Mouse (Mus musculus) thymus, postnatal 0 days (tissue): ENCODE measurements around the gene Obp2a. TPM values are rescaled to one million over a fixed set of nuclear protein-coding genes. Genes with fewer than 3 reads are reported as not detected.
"Not testable (repeated sequence)": the region's sequence is repeated elsewhere in the genome, so short reads cannot be mapped to it uniquely, and the experiment has no call there.

Source experiments
- DNase-seq: peaks from one replicate; pipeline ENCODE4 v3.0.0-alpha.2; 2015; ENCODE audit warnings: low spot score
- polyA plus RNA-seq: library from polyadenylated mRNA; unstranded; fragments of >200 nt; fragmentation: Nextera tagmentation; extraction: Ambion mirVana; gene quantifications from 2 replicates; pipeline ENCODE4 v1.2.1, GENCODE M21; 2015

Gene Obp2a
- polyA plus RNA-seq, 1 experiment from 2014 or later = 1.5 TPM

GRCm38 (mm10) chr2:25709056-25709455, 9.2 kb downstream of the Obp2a start:
- DNase-seq = not testable (repeated sequence)

- not testable (repeated sequence) for DNase-seq
Measured at GRCm38 (mm10) chr2:25709791-25710190, 9.9 kb downstream of the Obp2a start.

- DNase-seq = not testable (repeated sequence)
Measured at GRCm38 (mm10) chr2:25711641-25712040, 11.8 kb downstream of the Obp2a start.

GRCm38 (mm10) chr2:25717222-25717621, 17.4 kb downstream of the Obp2a start:
- no peak for DNase-seq

- no peak for DNase-seq
Measured at GRCm38 (mm10) chr2:25733199-25733930, 33.5 kb downstream of the Obp2a start.

GRCm38 (mm10) chr2:25736709-25737108, 36.9 kb downstream of the Obp2a start, which contains the start of gene Obp2b:
Gene Obp2b, plus strand, starts transcription at chr2:25737009.
- not testable (repeated sequence) for DNase-seq

GRCm38 (mm10) chr2:25741671-25742070, 41.8 kb downstream of the Obp2a start:
- DNase-seq = no peak

Other genes with a start within 250 kb of the Obp2a start
- gene Clic3, start 243.2 kb upstream of the Obp2a start, polyA plus RNA-seq = 3.6 and 4.7 TPM in 2 replicates
- gene Paxx, start 238.9 kb upstream of the Obp2a start, polyA plus RNA-seq = 72.4 and 83.3 TPM in 2 replicates
- 6.3 TPM in 2 replicates for gene Ptgds, start 230.0 kb upstream of the Obp2a start, polyA plus RNA-seq
- not detected in 2 replicates for gene Lcn12, start 206.1 kb upstream of the Obp2a start, polyA plus RNA-seq
- gene Fbxw5, start 199.3 kb upstream of the Obp2a start, polyA plus RNA-seq = 44.3 and 47.2 TPM in 2 replicates
- gene C8g, start 198.3 kb upstream of the Obp2a start, polyA plus RNA-seq = 5.6 and 6.4 TPM in 2 replicates
- 58.1 and 59.1 TPM in 2 replicates for gene Traf2, start 153.1 kb upstream of the Obp2a start, polyA plus RNA-seq
- gene Edf1, start 142.2 kb upstream of the Obp2a start, polyA plus RNA-seq = 466 and 515 TPM in 2 replicates
- gene Mamdc4, start 125.2 kb upstream of the Obp2a start, polyA plus RNA-seq = 0.53 and 1.0 TPM in 2 replicates
- 184 and 191 TPM in 2 replicates for gene Phpt1, start 124.8 kb upstream of the Obp2a start, polyA plus RNA-seq
- gene Ajm1, start 118.3 kb upstream of the Obp2a start, polyA plus RNA-seq = 0.04 and 0.49 TPM in 2 replicates
- gene Rabl6, start 91.5 kb upstream of the Obp2a start, polyA plus RNA-seq = 30.3 and 39.7 TPM in 2 replicates
- gene Ccdc183, start 82.4 kb upstream of the Obp2a start, polyA plus RNA-seq = 0.04 and 0.05 TPM in 2 replicates
- 5.8 and 7.0 TPM in 2 replicates for gene Tmem141, start 78.0 kb upstream of the Obp2a start, polyA plus RNA-seq
- gene Fcna, start 72.0 kb upstream of the Obp2a start, polyA plus RNA-seq = 9.1 and 9.2 TPM in 2 replicates
- gene Lcn8, start 46.9 kb upstream of the Obp2a start, polyA plus RNA-seq = 0.38 and 0.76 TPM in 2 replicates
- gene Lcn5, start 42.1 kb upstream of the Obp2a start, polyA plus RNA-seq = not detected in 2 replicates
- gene Lcn6, start 23.3 kb upstream of the Obp2a start, polyA plus RNA-seq = 0.24 TPM in 1 of 2 replicates, not detected in the other
- 0.45 and 0.49 TPM in 2 replicates for gene Lcn10, start 17.3 kb upstream of the Obp2a start, polyA plus RNA-seq
- gene Bmyc, start 6.7 kb downstream of the Obp2a start, polyA plus RNA-seq = 50.9 and 57.4 TPM in 2 replicates
- 0.24 TPM in 1 of 2 replicates, not detected in the other for gene Obp2b, start 37.0 kb downstream of the Obp2a start, polyA plus RNA-seq
- gene Lcn3, start 65.5 kb downstream of the Obp2a start, polyA plus RNA-seq = 0.45 and 0.56 TPM in 2 replicates
- 0.89 and 1.1 TPM in 2 replicates for gene Lcn11, start 77.0 kb downstream of the Obp2a start, polyA plus RNA-seq
- 2.3 and 2.6 TPM in 2 replicates for gene Gm13539, start 82.2 kb downstream of the Obp2a start, polyA plus RNA-seq
- gene Glt6d1, start 115.8 kb downstream of the Obp2a start, polyA plus RNA-seq = not detected in 2 replicates
- gene Lcn9, start 123.1 kb downstream of the Obp2a start, polyA plus RNA-seq = 0.17 TPM in 1 of 2 replicates, not detected in the other
- 0.19 and 0.25 TPM in 2 replicates for gene Sohlh1, start 147.2 kb downstream of the Obp2a start, polyA plus RNA-seq
- 0.14 and 0.18 TPM in 2 replicates for gene Kcnt1, start 163.7 kb downstream of the Obp2a start, polyA plus RNA-seq